Mouse (Mus musculus): ENCODE results near the gene Cdkn2b.

- TF ChIP-seq POLR2A (IDR thresholded peaks at IDR 0.05; ENCODE audit: low read depth, low read length) (no peak), CTCF (conservative IDR thresholded peaks at IDR 0.05; ENCODE audit: insufficient read depth, insufficient read length, low read depth, low read length) (no peak)
Observed at GRCm38 (mm10) chr4:89350391-89350790, 39.6 kb upstream of the Cdkn2b start.
